Comparison of ENCODE assay signal across 16 mouse cellular contexts in the genomic region with DNA sequence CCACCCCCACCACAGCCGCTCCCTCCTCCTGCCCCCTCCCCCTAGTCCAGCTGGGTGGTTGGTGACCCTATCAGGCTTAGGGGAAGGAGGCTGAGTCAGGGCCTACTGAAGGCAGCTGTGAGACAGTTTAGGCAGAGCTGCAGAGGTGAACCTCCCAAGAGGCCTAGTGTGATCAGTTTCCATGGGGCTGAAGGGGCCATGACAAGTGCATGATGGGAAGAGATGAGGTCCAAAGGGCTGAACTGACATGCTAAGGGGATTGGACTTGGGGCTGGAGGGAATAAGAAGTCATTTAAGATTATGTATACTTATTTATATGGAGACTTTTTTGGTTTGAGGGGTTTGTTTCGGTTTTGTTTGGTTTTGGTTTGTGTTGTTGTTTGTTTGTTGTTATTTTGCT. TPM values are rescaled to one million over a fixed set of nuclear protein-coding genes. Genes with fewer than 3 reads are reported as not detected.
DNase-seq lines count a peak whose midpoint lies in the region; ATAC-seq and TF ChIP-seq lines count a peak whose summit lies in the region.
"Had no signal": no experiment of that assay in that cellular context is flagged by ENCODE, and none has a peak within 500 bp of the region (broad histone marks: within the 10 kb centered on the region; RNA-seq: fewer than 3 reads in every experiment).

No protein-coding gene starts in this region.

- TF ChIP-seq CTCF in hindbrain, postnatal 0 days (IDR thresholded peaks at IDR 0.05; ENCODE audit: low read depth): no peak
- TF ChIP-seq CTCF in CH12.LX (conservative IDR thresholded peaks at IDR 0.05 in 1 of 2, IDR thresholded peaks at IDR 0.05 in 1 of 2; ENCODE audit: low read depth in 2 of 2, low read length in 2 of 2): no peak
- TF ChIP-seq CTCF in liver, postnatal 0 days (IDR thresholded peaks at IDR 0.05; ENCODE audit: low read depth): no peak

- 64% methylated on average over 2 of the region's 2 CpGs for WGBS in hindbrain, postnatal 0 days
- 72% methylated on average over 2 of the region's 2 CpGs for WGBS in hindbrain, embryonic 11.5 days
- 34% methylated on average over 2 of the region's 2 CpGs for WGBS in liver, embryonic 15.5 days (ENCODE audit: insufficient replicate concordance)
- 58% methylated on average over 2 of the region's 2 CpGs for WGBS in liver, embryonic 11.5 days
- WGBS in liver, postnatal 0 days (ENCODE audit: insufficient replicate concordance): 48% methylated on average over 2 of the region's 2 CpGs

- in situ Hi-C loops in CH12.LX (cut with MboI; ENCODE audit: low pct_ligation_motif_present, low pct_unique_long_range_greater_than_20kb, low sequenced_read_pairs): no loop called here

- TF ChIP-seq POLR2A in CH12.LX (IDR thresholded peaks at IDR 0.05; ENCODE audit: low read depth, low read length): no peak

- H3K4me3 ChIP-seq in hindbrain, postnatal 0 days (ENCODE audit: low read length): no peak overlapping the region
- no peak overlapping the region for H3K4me3 ChIP-seq in hindbrain, embryonic 11.5 days (ENCODE audit: low read depth, low read length)
- H3K4me3 ChIP-seq in liver, embryonic 15.5 days (replicated peaks): no peak overlapping the region
- H3K4me3 ChIP-seq in liver, embryonic 11.5 days (ENCODE audit: low read depth, low read length): no peak overlapping the region
- no peak overlapping the region for H3K4me3 ChIP-seq in CH12.LX (replicated peaks in 1 of 3; ENCODE audit: low read depth in 2 of 3, low read length in 2 of 3, poor library complexity in 1 of 3)
- H3K4me3 ChIP-seq in liver, postnatal 0 days (ENCODE audit: low read depth, low read length): no peak overlapping the region
- H3K4me3 ChIP-seq: embryonic facial prominence, embryonic 13.5 days; forebrain, embryonic 12.5 days; hindbrain, embryonic 13.5 days had no signal

- no peak for ATAC-seq in hindbrain, postnatal 0 days
- ATAC-seq in hindbrain, embryonic 11.5 days (ENCODE audit: low FRiP score): no peak
- no peak for ATAC-seq in liver, embryonic 15.5 days (ENCODE audit: insufficient read depth)
- ATAC-seq in liver, embryonic 11.5 days (replicated peaks; ENCODE audit: low FRiP score): no peak
- no peak for ATAC-seq in liver, postnatal 0 days
- ATAC-seq: forebrain, embryonic 16.5 days had no signal

- no peak for DNase-seq in hindbrain, postnatal 0 days (ENCODE audit: low spot score)
- no peak for DNase-seq in hindbrain, embryonic 11.5 days (ENCODE audit: low spot score)
- DNase-seq in liver, embryonic 11.5 days (ENCODE audit: low spot score): no peak
- peak; percentile 34 for DNase-seq in CH12.LX (ENCODE audit: extremely low read depth)
- no peak for DNase-seq in liver, postnatal 0 days
- DNase-seq: adrenal gland, postnatal 10 days; cerebellum, adult 11 months; cerebellum, adult 9-10 months; cerebellum, postnatal 25 days; gastrocnemius, postnatal 10 days; heart, postnatal 4 days had no signal

- H3K79me2 ChIP-seq in CH12.LX (replicated peaks; ENCODE audit: control insufficient read depth, extremely low read depth, insufficient read depth, poor library complexity, severe bottlenecking): no peaks in the 10 kb centered on the region

- no peak overlapping the region for H3K4me2 ChIP-seq in hindbrain, postnatal 0 days (ENCODE audit: low read depth, low read length)
- H3K4me2 ChIP-seq in hindbrain, embryonic 11.5 days (replicated peaks; ENCODE audit: low read depth, low read length): no peak overlapping the region
- H3K4me2 ChIP-seq in liver, embryonic 15.5 days: no peak overlapping the region
- no peak overlapping the region for H3K4me2 ChIP-seq in liver, embryonic 11.5 days
- no peak overlapping the region for H3K4me2 ChIP-seq in CH12.LX (ENCODE audit: insufficient read depth, low read depth, poor library complexity, severe bottlenecking)
- no peak overlapping the region for H3K4me2 ChIP-seq in liver, postnatal 0 days (ENCODE audit: low read depth, low read length)
- H3K4me2 ChIP-seq: embryonic facial prominence, embryonic 13.5 days; forebrain, embryonic 12.5 days; hindbrain, embryonic 13.5 days had no signal

- H3K9ac ChIP-seq in hindbrain, postnatal 0 days (replicated peaks; ENCODE audit: low read length): no peak overlapping the region
- H3K9ac ChIP-seq in hindbrain, embryonic 11.5 days (ENCODE audit: low read depth, low read length): no peak overlapping the region
- no peak overlapping the region for H3K9ac ChIP-seq in liver, embryonic 15.5 days
- H3K9ac ChIP-seq in liver, embryonic 11.5 days (ENCODE audit: low read depth, low read length): no peak overlapping the region
- no peak overlapping the region for H3K9ac ChIP-seq in CH12.LX (ENCODE audit: insufficient read depth, low read depth)
- H3K9ac ChIP-seq in liver, postnatal 0 days (replicated peaks): no peak overlapping the region
- H3K9ac ChIP-seq: embryonic facial prominence, embryonic 13.5 days; forebrain, embryonic 12.5 days; hindbrain, embryonic 13.5 days had no signal

- dilution Hi-C loops in CH12.LX (cut with MboI; ENCODE audit: extremely low pct_ligation_motif_present, extremely low pct_unique_long_range_greater_than_20kb, low sequenced_read_pairs): no loop called here

- no peaks in the 10 kb centered on the region for H3K36me3 ChIP-seq in hindbrain, postnatal 0 days (ENCODE audit: insufficient read depth, low read length)
- no peaks in the 10 kb centered on the region for H3K36me3 ChIP-seq in hindbrain, embryonic 11.5 days (ENCODE audit: control insufficient read depth, insufficient read depth, low read length)
- no peaks in the 10 kb centered on the region for H3K36me3 ChIP-seq in liver, embryonic 15.5 days (replicated peaks)
- no peaks in the 10 kb centered on the region for H3K36me3 ChIP-seq in liver, embryonic 11.5 days (ENCODE audit: control insufficient read depth, insufficient read depth, low read length)
- H3K36me3 ChIP-seq in CH12.LX (replicated peaks in 1 of 2; ENCODE audit: control insufficient read depth in 1 of 2, insufficient read depth in 1 of 2, low read length in 1 of 2): no peaks in the 10 kb centered on the region
- peaks cover 3% of the 10 kb centered on the region; the same call in 1 of the 2 replicates for H3K36me3 ChIP-seq in liver, postnatal 0 days (replicated peaks; ENCODE audit: insufficient read depth, low read length)
- H3K36me3 ChIP-seq: embryonic facial prominence, embryonic 13.5 days; forebrain, embryonic 12.5 days; hindbrain, embryonic 13.5 days had no signal

- H3K27me3 ChIP-seq in hindbrain, postnatal 0 days (ENCODE audit: insufficient read depth, low read length): no peaks in the 10 kb centered on the region
- H3K27me3 ChIP-seq in hindbrain, embryonic 11.5 days (ENCODE audit: control insufficient read depth, insufficient read depth, low read length): no peaks in the 10 kb centered on the region
- no peaks in the 10 kb centered on the region for H3K27me3 ChIP-seq in liver, embryonic 15.5 days
- H3K27me3 ChIP-seq in liver, embryonic 11.5 days (replicated peaks; ENCODE audit: control insufficient read depth, insufficient read depth, low read length): no peaks in the 10 kb centered on the region
- peaks cover 20% of the 10 kb centered on the region for H3K27me3 ChIP-seq in CH12.LX (replicated peaks)
- no peaks in the 10 kb centered on the region for H3K27me3 ChIP-seq in liver, postnatal 0 days (ENCODE audit: insufficient read depth, low read length)
- H3K27me3 ChIP-seq: embryonic facial prominence, embryonic 13.5 days; forebrain, embryonic 12.5 days; hindbrain, embryonic 13.5 days had no signal

- no peak for TF ChIP-seq EP300 in CH12.LX (IDR thresholded peaks at IDR 0.05; ENCODE audit: low read length)
- no peak for TF ChIP-seq EP300 in liver, postnatal 0 days (IDR thresholded peaks at IDR 0.05; ENCODE audit: low read depth)

- H3K9me3 ChIP-seq in hindbrain, postnatal 0 days (ENCODE audit: low read length): no peaks in the 10 kb centered on the region
- no peaks in the 10 kb centered on the region for H3K9me3 ChIP-seq in hindbrain, embryonic 11.5 days (ENCODE audit: control insufficient read depth, low read length)
- no peaks in the 10 kb centered on the region for H3K9me3 ChIP-seq in liver, embryonic 15.5 days (replicated peaks)
- no peaks in the 10 kb centered on the region for H3K9me3 ChIP-seq in liver, embryonic 11.5 days (ENCODE audit: control insufficient read depth, low read length)
- H3K9me3 ChIP-seq in CH12.LX (replicated peaks; ENCODE audit: low read length): no peaks in the 10 kb centered on the region
- H3K9me3 ChIP-seq in liver, postnatal 0 days (ENCODE audit: low read length): no peaks in the 10 kb centered on the region
- H3K9me3 ChIP-seq: embryonic facial prominence, embryonic 13.5 days; forebrain, embryonic 12.5 days; hindbrain, embryonic 13.5 days had no signal

- H3K4me1 ChIP-seq in hindbrain, postnatal 0 days (ENCODE audit: insufficient read depth, low read length): no peaks in the 10 kb centered on the region
- no peaks in the 10 kb centered on the region for H3K4me1 ChIP-seq in hindbrain, embryonic 11.5 days (replicated peaks; ENCODE audit: control insufficient read depth, insufficient read depth, low read length)
- peaks cover 2% of the 10 kb centered on the region for H3K4me1 ChIP-seq in liver, embryonic 15.5 days (replicated peaks)
- H3K4me1 ChIP-seq in liver, embryonic 11.5 days (replicated peaks; ENCODE audit: control insufficient read depth, insufficient read depth, low read length): no peaks in the 10 kb centered on the region
- peaks cover 2 to 8% of the 10 kb centered on the region in 2 experiments; a peak in 2 of 4 replicates for H3K4me1 ChIP-seq in CH12.LX (ENCODE audit: control insufficient read depth in 1 of 2, insufficient read depth in 2 of 2)
- H3K4me1 ChIP-seq in liver, postnatal 0 days (ENCODE audit: insufficient read depth): peaks cover 6% of the 10 kb centered on the region; the same call in 1 of the 2 replicates
- H3K4me1 ChIP-seq: embryonic facial prominence, embryonic 13.5 days; forebrain, embryonic 12.5 days; hindbrain, embryonic 13.5 days had no signal

- H3K27ac ChIP-seq in hindbrain, postnatal 0 days: 0 out of 2 replicates have a peak overlapping the region, but pooled peaks have one; percentile 32
- H3K27ac ChIP-seq in hindbrain, embryonic 11.5 days (ENCODE audit: low read depth, low read length): no peak overlapping the region
- peak overlapping the region; percentile 24; the same call in 1 of the 2 replicates for H3K27ac ChIP-seq in liver, embryonic 15.5 days (replicated peaks)
- no peak overlapping the region for H3K27ac ChIP-seq in liver, embryonic 11.5 days (ENCODE audit: low read depth, low read length)
- H3K27ac ChIP-seq in CH12.LX (ENCODE audit: insufficient read depth, low read depth): no peak overlapping the region
- peak overlapping the region; percentile 84 for H3K27ac ChIP-seq in liver, postnatal 0 days (ENCODE audit: low read depth)
- H3K27ac ChIP-seq: embryonic facial prominence, embryonic 13.5 days; forebrain, embryonic 12.5 days; hindbrain, embryonic 13.5 days had no signal

- TF ChIP-seq RAD21 in CH12.LX (IDR thresholded peaks at IDR 0.05; ENCODE audit: low read depth, low read length): no peak

RNA-seq across cellular contexts. Expression of a gene that starts 35.3 kb away (rescaled TPM):
- total RNA-seq in hindbrain, postnatal 0 days (2014; rRNA removed): 21.0 and 32.6 TPM in 2 replicates
- polyA plus RNA-seq in hindbrain, postnatal 0 days (2015; fragmentation: Nextera tagmentation; extraction: Ambion mirVana): 22.9 and 25.0 TPM in 2 replicates
- polyA plus RNA-seq in hindbrain, embryonic 11.5 days (2014; fragmentation: Nextera tagmentation; extraction: Ambion mirVana): 20.2 and 22.0 TPM in 2 replicates
- polyA plus RNA-seq in liver, embryonic 15.5 days (2015; fragmentation: Nextera tagmentation; extraction: Ambion mirVana): 20.9 and 21.8 TPM in 2 replicates
- polyA plus RNA-seq in liver, embryonic 11.5 days (2014; fragmentation: Nextera tagmentation; extraction: Ambion mirVana): 43.1 and 49.7 TPM in 2 replicates
- total RNA-seq in CH12.LX (2012; rRNA removed) (27.4 and 30.1 TPM in 2 replicates), CH12.LX (2014; rRNA removed) (23.3 and 26.4 TPM in 2 replicates)
- 18.1 and 20.9 TPM in 2 replicates for polyA plus RNA-seq in CH12.LX (2012; ENCODE audit: insufficient read length, low read depth)
- 12.9 and 14.1 TPM in 2 replicates for polyA plus RNA-seq in liver, postnatal 0 days (2015; fragmentation: Nextera tagmentation; extraction: Ambion mirVana)

RNA-seq across cellular contexts. Expression of a gene that starts 41.5 kb away (rescaled TPM):
- 1.2 and 6.6 TPM in 2 replicates for total RNA-seq in hindbrain, postnatal 0 days (2014; rRNA removed)
- 1.9 and 2.7 TPM in 2 replicates for polyA plus RNA-seq in hindbrain, postnatal 0 days (2015; fragmentation: Nextera tagmentation; extraction: Ambion mirVana)
- 0.49 and 1.5 TPM in 2 replicates for polyA plus RNA-seq in hindbrain, embryonic 11.5 days (2014; fragmentation: Nextera tagmentation; extraction: Ambion mirVana)
- polyA plus RNA-seq in liver, embryonic 15.5 days (2015; fragmentation: Nextera tagmentation; extraction: Ambion mirVana): 23.7 and 31.9 TPM in 2 replicates
- polyA plus RNA-seq in liver, embryonic 11.5 days (2014; fragmentation: Nextera tagmentation; extraction: Ambion mirVana): 2.5 and 3.4 TPM in 2 replicates
- total RNA-seq in CH12.LX (2012; rRNA removed): not detected in 2 replicates
- not detected in 2 replicates for total RNA-seq in CH12.LX (2014; rRNA removed)
- not detected in 2 replicates for polyA plus RNA-seq in CH12.LX (2012; ENCODE audit: insufficient read length, low read depth)
- 169 and 185 TPM in 2 replicates for polyA plus RNA-seq in liver, postnatal 0 days (2015; fragmentation: Nextera tagmentation; extraction: Ambion mirVana)

RNA-seq across cellular contexts. Expression of a gene that starts 45.3 kb away (rescaled TPM):
- total RNA-seq in hindbrain, postnatal 0 days (2014; rRNA removed): 0.26 and 1.0 TPM in 2 replicates
- polyA plus RNA-seq in hindbrain, postnatal 0 days (2015; fragmentation: Nextera tagmentation; extraction: Ambion mirVana): 0.06 and 0.13 TPM in 2 replicates
- 0.02 and 0.10 TPM in 2 replicates for polyA plus RNA-seq in hindbrain, embryonic 11.5 days (2014; fragmentation: Nextera tagmentation; extraction: Ambion mirVana)
- polyA plus RNA-seq in liver, embryonic 15.5 days (2015; fragmentation: Nextera tagmentation; extraction: Ambion mirVana): 0.08 and 0.09 TPM in 2 replicates
- 0.11 and 0.21 TPM in 2 replicates for polyA plus RNA-seq in liver, embryonic 11.5 days (2014; fragmentation: Nextera tagmentation; extraction: Ambion mirVana)
- not detected in 2 replicates for total RNA-seq in CH12.LX (2012; rRNA removed)
- not detected in 2 replicates for total RNA-seq in CH12.LX (2014; rRNA removed)
- not detected in 2 replicates for polyA plus RNA-seq in CH12.LX (2012; ENCODE audit: insufficient read length, low read depth)
- polyA plus RNA-seq in liver, postnatal 0 days (2015; fragmentation: Nextera tagmentation; extraction: Ambion mirVana): 0.02 TPM in 1 of 2 replicates, not detected in the other

RNA-seq across cellular contexts. Expression of a gene that starts 55.9 kb away (rescaled TPM):
- total RNA-seq in hindbrain, postnatal 0 days (2014; rRNA removed): 4.7 and 5.4 TPM in 2 replicates
- 2.0 and 3.1 TPM in 2 replicates for polyA plus RNA-seq in hindbrain, postnatal 0 days (2015; fragmentation: Nextera tagmentation; extraction: Ambion mirVana)
- 2.8 and 2.9 TPM in 2 replicates for polyA plus RNA-seq in hindbrain, embryonic 11.5 days (2014; fragmentation: Nextera tagmentation; extraction: Ambion mirVana)
- 8.6 and 9.8 TPM in 2 replicates for polyA plus RNA-seq in liver, embryonic 15.5 days (2015; fragmentation: Nextera tagmentation; extraction: Ambion mirVana)
- 6.5 and 7.4 TPM in 2 replicates for polyA plus RNA-seq in liver, embryonic 11.5 days (2014; fragmentation: Nextera tagmentation; extraction: Ambion mirVana)
- 4.2 and 5.8 TPM in 2 replicates for total RNA-seq in CH12.LX (2012; rRNA removed)
- 3.3 and 5.1 TPM in 2 replicates for total RNA-seq in CH12.LX (2014; rRNA removed)
- polyA plus RNA-seq in CH12.LX (2012; ENCODE audit: insufficient read length, low read depth): 4.4 and 5.1 TPM in 2 replicates
- 16.2 and 17.6 TPM in 2 replicates for polyA plus RNA-seq in liver, postnatal 0 days (2015; fragmentation: Nextera tagmentation; extraction: Ambion mirVana)

Comparison
In these comparisons a context has a peak if more than half of its experiments do, and no peak if none do; other contexts are left out.
1. H3K27ac ChIP-seq: peak in hindbrain, postnatal 0 days (single experiment), liver, embryonic 15.5 days (single experiment) and liver, postnatal 0 days (single experiment); none in hindbrain, embryonic 11.5 days (single experiment), liver, embryonic 11.5 days (single experiment) and CH12.LX (single experiment).